Mouse (Mus musculus) MEL (cell line): Measurements from ENCODE around the gene Olfm2. TPM values are rescaled to one million over a fixed set of nuclear protein-coding genes. Genes with fewer than 3 reads are reported as not detected.
A peak's percentile ranks its signal among the peaks of the same experiment; 100 is the strongest.

Experiments used
- DNase-seq: peaks from one replicate; pipeline ENCODE4 v3.0.0; 2011; ENCODE audit warnings: low read depth, low spot score
- H3K27ac ChIP-seq: 2 replicates; pipeline ENCODE4 v1.5.1; 2012; ENCODE audit warnings: low read depth, mild to moderate bottlenecking, control low read depth, low read length, moderate library complexity; ENCODE audit not compliant: control insufficient read depth
- H3K27me3 ChIP-seq, 2 experiments: fragments of 150-350 bp in 1 of 2; sonication (generic) in 1 of 2; 2 replicates each; pipeline ENCODE4 v1.6.1; 2012; ENCODE audit warnings: low read length in 2 of 2, mild to moderate bottlenecking in 2 of 2, improper control_type of control experiment in 1 of 2, moderate library complexity in 1 of 2; ENCODE audit not compliant: insufficient read depth in 2 of 2, control insufficient read depth in 1 of 2
- H3K36me3 ChIP-seq, 2 experiments: 2 replicates each; pipeline ENCODE4 v1.6.1; 2012 to 2014; ENCODE audit warnings: low read length in 2 of 2, improper control_type of control experiment in 1 of 2, inconsistent platforms in 1 of 2, mild to moderate bottlenecking in 1 of 2; ENCODE audit not compliant: insufficient read depth in 2 of 2, control insufficient read depth in 1 of 2
- H3K4me1 ChIP-seq, 2 experiments: fragments of 150-350 bp in 1 of 2; sonication (generic) in 1 of 2; 2 replicates each; pipeline ENCODE4 v1.6.1; 2012; ENCODE audit warnings: low read length in 2 of 2, improper control_type of control experiment in 1 of 2, mild to moderate bottlenecking in 1 of 2; ENCODE audit not compliant: insufficient read depth in 2 of 2, control insufficient read depth in 1 of 2
- H3K4me3 ChIP-seq, 2 experiments: fragments of 150-350 bp in 1 of 2; sonication (generic) in 1 of 2; 2 replicates each; pipeline ENCODE4 v1.5.1; 2012; ENCODE audit warnings: low read depth in 2 of 2, low read length in 2 of 2, mild to moderate bottlenecking in 2 of 2, moderate library complexity in 2 of 2, control low read depth in 1 of 2, improper control_type of control experiment in 1 of 2; ENCODE audit not compliant: control insufficient read depth in 1 of 2, insufficient read depth in 1 of 2
- H3K79me2 ChIP-seq: 2 replicates; pipeline ENCODE4 v1.6.1; 2012; ENCODE audit warnings: mild to moderate bottlenecking, low read length, moderate library complexity; ENCODE audit not compliant: control insufficient read depth, poor library complexity, insufficient read depth
- H3K9ac ChIP-seq: 2 replicates; pipeline ENCODE4 v1.6.1; 2012; ENCODE audit warnings: low read depth, mild to moderate bottlenecking, control low read depth, low read length, moderate library complexity; ENCODE audit not compliant: control insufficient read depth, poor library complexity, severe bottlenecking
- H3K9me3 ChIP-seq: fragments of 150-350 bp; sonication (generic); replicated peaks from 2 replicates; pipeline ENCODE4 v1.6.1; 2012; ENCODE audit warnings: mild to moderate bottlenecking, low read length, improper control_type of control experiment, moderate library complexity; ENCODE audit not compliant: insufficient read depth
- BHLHE40 ChIP-seq: IDR thresholded peaks from 2 replicates; pipeline ENCODE4 v1.6.1; 2012; ENCODE audit warnings: low read depth, mild to moderate bottlenecking, inconsistent platforms, low read length, improper control_type of control experiment, borderline replicate concordance
- CTCF ChIP-seq, 3 experiments: IDR thresholded peaks in 2 of 3; conservative IDR thresholded peaks in 1 of 3; 2 replicates each; pipeline ENCODE4 v1.5.1; 2011 to 2012; ENCODE audit warnings: low read length in 3 of 3, low read depth in 2 of 3, mild to moderate bottlenecking in 2 of 3, improper control_type of control experiment in 1 of 3, inconsistent platforms in 1 of 3, mixed read lengths in 1 of 3, moderate library complexity in 1 of 3; ENCODE audit not compliant: control insufficient read depth in 1 of 3, insufficient read depth in 1 of 3, poor library complexity in 1 of 3, severe bottlenecking in 1 of 3
- ETS1 ChIP-seq: IDR thresholded peaks from 2 replicates; pipeline ENCODE4 v1.6.1; 2012; ENCODE audit warnings: low read depth, mild to moderate bottlenecking, inconsistent platforms, low read length, improper control_type of control experiment, moderate library complexity
- GABPA ChIP-seq: IDR thresholded peaks from 2 replicates; pipeline ENCODE4 v1.6.1; 2012; ENCODE audit warnings: low read depth, mild to moderate bottlenecking, inconsistent platforms, low read length, improper control_type of control experiment, moderate library complexity
- GATA1 ChIP-seq: IDR thresholded peaks from 2 replicates; pipeline ENCODE4 v1.6.1; 2011; ENCODE audit warnings: low read depth, low read length, improper control_type of control experiment
- JUND ChIP-seq: IDR thresholded peaks from 2 replicates; pipeline ENCODE4 v1.6.1; 2011; ENCODE audit warnings: low read depth, mild to moderate bottlenecking, improper control_type of control experiment, low read length
- MAFK ChIP-seq: IDR thresholded peaks from 2 replicates; pipeline ENCODE4 v1.6.1; 2011; ENCODE audit warnings: low read depth, mild to moderate bottlenecking, low read length, improper control_type of control experiment, borderline replicate concordance
- MYB ChIP-seq: IDR thresholded peaks from 2 replicates; pipeline ENCODE4 v1.6.1; 2011; ENCODE audit warnings: mild to moderate bottlenecking, low read depth, low read length, improper control_type of control experiment
- POLR2AphosphoS2 ChIP-seq: IDR thresholded peaks from 2 replicates; pipeline ENCODE4 v1.6.1; 2011; ENCODE audit warnings: low read length, improper control_type of control experiment
- RCOR1 ChIP-seq: IDR thresholded peaks from 2 replicates; pipeline ENCODE4 v1.6.1; 2012; ENCODE audit warnings: low read depth, mild to moderate bottlenecking, inconsistent platforms, low read length, improper control_type of control experiment
- SIN3A ChIP-seq: IDR thresholded peaks from 2 replicates; pipeline ENCODE4 v1.6.1; 2012; ENCODE audit warnings: low read length, improper control_type of control experiment, inconsistent platforms
- SMC3 ChIP-seq: IDR thresholded peaks from 2 replicates; pipeline ENCODE4 v1.6.1; 2011; ENCODE audit warnings: low read depth, low read length, improper control_type of control experiment
- TAL1 ChIP-seq: IDR thresholded peaks from 2 replicates; pipeline ENCODE4 v1.6.1; 2012; ENCODE audit warnings: mild to moderate bottlenecking, inconsistent platforms, low read length, moderate library complexity, mixed read lengths
- TCF12 ChIP-seq: IDR thresholded peaks from 2 replicates; pipeline ENCODE4 v1.6.1; 2014; ENCODE audit warnings: low read depth, mild to moderate bottlenecking, inconsistent platforms, low read length, improper control_type of control experiment, moderate library complexity
- UBTF ChIP-seq: IDR thresholded peaks from 2 replicates; pipeline ENCODE4 v1.6.1; 2012; ENCODE audit warnings: low read depth, mild to moderate bottlenecking, inconsistent platforms, low read length, improper control_type of control experiment, moderate library complexity, borderline replicate concordance; ENCODE audit not compliant: insufficient read depth
- USF1 ChIP-seq: IDR thresholded peaks from 2 replicates; pipeline ENCODE4 v1.6.1; 2014; ENCODE audit warnings: low read depth, mild to moderate bottlenecking, inconsistent platforms, low read length, improper control_type of control experiment, moderate library complexity
- ZC3H11A ChIP-seq: IDR thresholded peaks from 2 replicates; pipeline ENCODE4 v1.6.1; 2012; ENCODE audit warnings: low read depth, mild to moderate bottlenecking, inconsistent platforms, low read length, improper control_type of control experiment
- ZKSCAN1 ChIP-seq: IDR thresholded peaks from 2 replicates; pipeline ENCODE4 v1.6.1; 2012; ENCODE audit warnings: low read depth, mild to moderate bottlenecking, inconsistent platforms, low read length, improper control_type of control experiment, moderate library complexity
- ZNF384 ChIP-seq: IDR thresholded peaks from 2 replicates; pipeline ENCODE4 v1.6.1; 2012; ENCODE audit warnings: low read depth, mild to moderate bottlenecking, inconsistent platforms, low read length, improper control_type of control experiment
- polyA plus RNA-seq, 2 experiments: library from polyadenylated mRNA; stranded (reverse) in 1 of 2; unstranded in 1 of 2; fragments of >175 nt in 1 of 2; fragments of >200 nt in 1 of 2; gene quantifications; 2 replicates each; pipeline versions ENCODE4 v1.2.1 to v1.2.4; 2012; ENCODE audit warnings: low replicate concordance in 2 of 2, low read depth in 1 of 2; ENCODE audit not compliant: insufficient read length in 2 of 2, insufficient read depth in 1 of 2, missing spikeins in 1 of 2
- total RNA-seq: library from RNA; depleted of rRNA; stranded (reverse); fragments of 300-350 nt; gene quantifications from 2 replicates; pipeline ENCODE4 v1.2.3, GENCODE M21; 2012

The Olfm2 gene
- total and polyA plus RNA-seq, 3 experiments, result 0.54 to 1.9 TPM; not detected in 1

- TF ChIP-seq MYB (no peak), GATA1 (no peak), SMC3 (peak; percentile 61)
Observed at GRCm38 (mm10) chr9:20727601-20728113, 18.5 kb downstream of the Olfm2 start (continued).

GRCm38 (mm10) chr9:20726859-20727600, 19.1 kb downstream of the Olfm2 start:
- H3K79me2 ChIP-seq, result no peaks in the 10 kb centered on the region
- H3K36me3 ChIP-seq, result peaks cover 0 to 3% of the 10 kb centered on the region in 2 experiments; a peak in 1 of 4 replicates
- peak overlapping the region; percentile 59 for H3K9ac ChIP-seq
- H3K27ac ChIP-seq, result no peak overlapping the region
- no peaks in the 10 kb centered on the region for H3K9me3 ChIP-seq
- H3K27me3 ChIP-seq, result peaks cover 7 to 27% of the 10 kb centered on the region in 2 experiments
- H3K4me3 ChIP-seq, result peak overlapping the region; percentile 39 to 68
- no peak for TF ChIP-seq TAL1
- TF ChIP-seq POLR2AphosphoS2, result no peak
- no peak for TF ChIP-seq GATA1
- no peak for TF ChIP-seq USF1
- no peak for TF ChIP-seq BHLHE40
- TF ChIP-seq SMC3, result no peak
- TF ChIP-seq CTCF (IDR thresholded peaks at IDR 0.05 in 2 of 3, conservative IDR thresholded peaks at IDR 0.05 in 1 of 3; ENCODE audit: control insufficient read depth in 1 of 3, insufficient read depth in 1 of 3, low read depth in 2 of 3, low read length in 3 of 3, poor library complexity in 1 of 3, severe bottlenecking in 1 of 3), result no peak
- no peak for TF ChIP-seq RCOR1
- TF ChIP-seq GABPA, result no peak
- no peak for TF ChIP-seq UBTF
- TF ChIP-seq JUND, result no peak
- no peak for TF ChIP-seq TCF12
- no peak for TF ChIP-seq ZKSCAN1
- no peak for TF ChIP-seq MAFK
- TF ChIP-seq ETS1, result no peak
- TF ChIP-seq SIN3A, result no peak
- no peak for TF ChIP-seq ZC3H11A
- no peak for TF ChIP-seq ZNF384
- DNase-seq, result no peak
- H3K4me1 ChIP-seq, result peaks cover 3 to 4% of the 10 kb centered on the region in 2 experiments; a peak in 2 of 4 replicates
